Comparison of ENCODE assay signal across 28 mouse cellular contexts in genomic region chr8:10821901-10822300, GRCm38 (mm10).
"Had no signal": no experiment of that assay in that cellular context is flagged by ENCODE, and none has a peak within 500 bp of the region (broad histone marks: within the 10 kb centered on the region; RNA-seq: fewer than 3 reads in every experiment).

No protein-coding gene starts in this region.

- H3K36me3 ChIP-seq: heart, embryonic 10.5 days; heart, embryonic 12.5 days; hindbrain, embryonic 10.5 days; hindbrain, embryonic 12.5 days; intestine, embryonic 15.5 days; kidney, embryonic 15.5 days; limb, embryonic 13.5 days; limb, embryonic 15.5 days; liver, embryonic 12.5 days had no signal

- H3K9ac ChIP-seq: heart, embryonic 12.5 days; hindbrain, embryonic 12.5 days; hindbrain, embryonic 14.5 days; intestine, embryonic 15.5 days; kidney, embryonic 15.5 days; limb, embryonic 13.5 days; limb, embryonic 15.5 days; liver, embryonic 12.5 days; liver, embryonic 14.5 days had no signal

- H3K4me2 ChIP-seq: heart, embryonic 12.5 days; hindbrain, embryonic 12.5 days; hindbrain, embryonic 14.5 days; intestine, embryonic 15.5 days; kidney, embryonic 15.5 days; limb, embryonic 13.5 days; limb, embryonic 15.5 days; liver, embryonic 12.5 days had no signal

- H3K4me3 ChIP-seq: gastrocnemius, adult 2 months; heart, embryonic 10.5 days; heart, embryonic 12.5 days; hindbrain, embryonic 10.5 days; hindbrain, embryonic 12.5 days; intestine, embryonic 15.5 days; kidney, embryonic 15.5 days; limb, embryonic 13.5 days; limb, embryonic 15.5 days; liver, embryonic 12.5 days had no signal

- H3K27me3 ChIP-seq: heart, embryonic 12.5 days; hindbrain, embryonic 12.5 days; intestine, embryonic 15.5 days; kidney, embryonic 15.5 days; limb, embryonic 13.5 days; limb, embryonic 15.5 days had no signal

- H3K4me1 ChIP-seq: hindbrain, embryonic 10.5 days; hindbrain, embryonic 12.5 days; intestine, embryonic 15.5 days; kidney, embryonic 15.5 days; limb, embryonic 15.5 days; liver, embryonic 12.5 days had no signal

- ATAC-seq: hindbrain, embryonic 16.5 days; inflammation-experienced regulatory T-cells, adult 6 months; intestine, embryonic 15.5 days; intestine, postnatal 0 days; liver, embryonic 12.5 days had no signal

- H3K9me3 ChIP-seq: heart, embryonic 10.5 days; heart, embryonic 12.5 days; hindbrain, embryonic 10.5 days; hindbrain, embryonic 12.5 days; intestine, embryonic 15.5 days; kidney, embryonic 15.5 days; limb, embryonic 13.5 days; limb, embryonic 15.5 days; liver, embryonic 12.5 days had no signal

- H3K27ac ChIP-seq: gastrocnemius, adult 2 months; heart, embryonic 10.5 days; hindbrain, embryonic 10.5 days; hindbrain, embryonic 12.5 days; hindbrain, embryonic 14.5 days; intestine, embryonic 15.5 days; kidney, embryonic 15.5 days; kidney, postnatal 0 days; limb, embryonic 13.5 days; limb, embryonic 15.5 days; liver, embryonic 12.5 days; liver, embryonic 14.5 days had no signal

- DNase-seq: gastrocnemius, adult 2 months; gastrocnemius, postnatal 10 days; gastrocnemius, postnatal 25 days; heart, adult 18-20 months; heart, postnatal 10 days; heart, postnatal 4 days; kidney, adult 18-20 months; kidney, adult 8-10 months; kidney, postnatal 14 days; kidney, postnatal 36 days; layer of hippocampus, adult 9-11 months; layer of hippocampus, postnatal 36 days; left cerebral cortex, postnatal 4 days had no signal
